Mouse (Mus musculus) adrenal gland, adult 18-20 months (tissue): ENCODE measurements at regions not wholly inside any gene's neighbourhood (a gene's known extent, or its start where the extent isn't known, plus 50 kb on each side); places are given as distances from the start of the nearest gene placed in this dataset.
A peak's percentile ranks its signal among the peaks of the same experiment; 100 is the strongest.

Experiments used
- DNase-seq, 2 experiments: peaks; one replicate each; pipeline ENCODE4 v3.0.0; 2021 to 2022; ENCODE audit warnings: low spot score in 2 of 2

- DNase-seq, result no peak
These were observed 105.4 kb upstream of the Mroh9 start for GRCm38 (mm10) chr1:163190841-163191240.

DNA sequence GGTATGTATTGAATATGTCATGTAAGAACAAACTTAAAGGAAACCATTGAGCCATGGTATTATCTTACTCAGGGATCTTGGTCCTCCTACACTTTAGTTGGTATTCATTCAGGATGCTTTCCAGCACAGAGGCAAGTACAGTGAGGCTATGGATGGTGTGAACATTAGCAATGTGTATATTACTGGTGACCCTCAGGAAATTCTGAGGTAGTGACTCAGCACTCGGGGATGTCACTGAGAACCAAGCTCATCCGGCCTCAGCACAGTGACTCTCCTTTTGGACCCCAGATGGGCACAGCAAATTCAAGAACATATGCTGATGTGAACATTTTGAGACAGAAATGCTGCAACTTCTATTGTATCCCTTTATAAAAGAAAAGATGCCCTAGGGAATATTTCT is 96.4 kb upstream of the Mroh9 start:
- no peak for DNase-seq

DNA sequence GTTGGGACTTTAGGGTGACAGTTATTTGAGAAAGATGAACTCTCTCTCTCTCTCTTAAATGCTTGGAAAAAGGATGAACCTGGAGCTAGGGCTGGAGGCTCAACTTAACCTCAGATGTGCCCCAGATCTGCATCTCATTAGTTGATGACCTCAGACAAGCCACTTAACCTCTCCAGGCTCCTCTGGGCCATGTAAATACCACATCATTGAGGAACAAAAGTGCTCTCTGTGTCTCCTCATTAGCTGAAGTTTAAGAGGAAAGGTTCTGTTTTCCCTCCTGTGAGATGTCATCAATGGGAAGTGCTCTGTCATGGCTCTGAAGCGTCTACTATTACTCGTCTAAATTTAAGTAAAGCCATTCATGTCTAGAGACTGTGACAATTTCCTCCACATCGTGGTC is 91.5 kb upstream of the Mroh9 start:
- DNase-seq, result no peak

- no peak for DNase-seq
These were observed 81.6 kb upstream of the Mroh9 start for GRCm38 (mm10) chr1:163167051-163167450.

DNA sequence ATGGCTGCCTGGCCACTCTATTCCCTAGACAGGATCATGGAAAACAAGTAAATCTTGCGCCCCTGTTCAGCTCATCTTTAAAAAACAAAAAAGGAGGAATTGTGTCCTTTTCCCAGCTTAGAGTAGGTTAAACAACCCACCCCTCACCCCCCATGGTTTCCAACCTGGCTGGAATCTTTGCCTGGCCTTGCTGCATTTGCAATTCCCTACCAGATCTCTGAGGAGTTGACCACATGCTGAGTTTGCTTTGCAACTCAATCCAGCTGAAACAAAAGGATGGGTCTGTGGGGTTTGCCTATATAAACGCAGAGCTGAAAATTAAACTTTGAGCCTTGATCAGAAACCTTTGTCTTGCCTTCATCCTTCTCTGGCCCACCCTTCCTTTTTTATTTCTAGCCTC is 78.2 kb upstream of the Mroh9 start:
- no peak for DNase-seq

- DNase-seq, result no peak
These were observed 74.4 kb upstream of the Mroh9 start for GRCm38 (mm10) chr1:163159911-163160310.

DNA sequence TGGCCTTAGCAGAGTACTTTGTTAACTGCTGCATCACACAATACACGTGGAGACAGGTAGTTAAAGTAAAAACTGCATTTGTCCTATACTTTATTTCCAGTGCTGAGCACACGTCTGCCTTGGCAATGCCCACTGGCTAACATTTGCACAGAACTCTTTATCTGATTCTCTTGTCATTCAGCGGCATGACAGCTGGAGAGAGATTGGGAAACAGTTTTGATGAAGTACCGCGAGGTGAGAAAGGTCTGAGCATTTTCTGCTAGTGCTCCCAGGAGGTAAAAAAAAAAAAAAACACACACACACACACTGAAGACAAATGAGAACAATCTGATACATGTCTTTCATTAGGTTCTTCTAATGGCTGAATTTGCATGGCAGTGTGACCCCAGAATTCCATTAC is 73.0 kb upstream of the Mroh9 start:
- no peak for DNase-seq

DNA sequence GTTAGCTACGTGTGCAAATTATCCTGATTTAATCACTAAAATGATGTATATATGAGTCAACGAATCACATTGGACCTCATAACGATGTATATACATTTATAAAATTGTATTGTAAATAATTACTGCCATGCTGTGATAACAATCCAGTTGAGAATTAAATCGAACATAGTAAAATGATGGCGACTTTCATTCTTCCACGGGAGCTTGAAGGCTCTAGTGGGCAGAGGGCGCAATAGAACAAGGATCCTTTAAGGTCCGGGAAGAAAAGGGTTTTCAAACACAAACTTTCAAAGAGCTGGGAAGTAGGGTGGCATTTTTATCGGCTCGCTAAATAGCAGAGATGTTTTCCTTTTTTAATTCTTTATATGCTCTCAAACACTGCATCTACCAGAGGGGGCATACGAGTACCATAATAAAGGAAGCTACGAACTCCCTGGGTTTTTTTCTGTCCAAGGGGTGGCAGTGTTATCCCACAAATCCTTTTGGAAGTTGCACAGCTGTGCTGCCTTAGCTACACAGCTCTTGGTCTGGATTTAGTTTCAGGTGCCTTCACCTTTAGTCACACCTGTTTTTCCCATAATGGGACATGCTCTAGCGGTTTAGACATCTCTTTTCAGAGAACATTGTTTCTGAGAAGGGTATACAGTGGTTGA is 64.9 kb upstream of the Mroh9 start:
- peak; percentile 53 to 55 for DNase-seq

DNA sequence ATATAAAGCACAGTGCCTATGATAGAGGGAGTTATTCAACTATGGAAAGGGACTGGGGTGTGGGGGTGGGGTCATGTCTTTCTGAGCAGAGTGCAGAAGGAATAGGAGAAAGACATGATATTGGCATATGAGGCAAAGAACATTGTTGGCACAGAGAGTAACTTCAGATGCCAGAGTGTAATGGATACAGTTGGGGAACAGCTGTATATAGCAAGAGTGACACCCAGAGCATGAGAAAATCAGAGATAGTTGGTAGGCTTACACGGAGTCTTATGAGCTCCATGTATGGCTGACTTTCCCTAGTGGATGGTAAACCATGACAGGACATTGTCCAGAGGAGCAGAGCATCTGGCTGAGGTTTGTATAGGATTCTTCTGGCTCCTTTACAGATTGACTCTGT is 61.2 kb upstream of the Mroh9 start:
- DNase-seq, result no peak

- DNase-seq, result no peak
These were observed 57.6 kb upstream of the Mroh9 start for GRCm38 (mm10) chr1:163143113-163143512.

DNA sequence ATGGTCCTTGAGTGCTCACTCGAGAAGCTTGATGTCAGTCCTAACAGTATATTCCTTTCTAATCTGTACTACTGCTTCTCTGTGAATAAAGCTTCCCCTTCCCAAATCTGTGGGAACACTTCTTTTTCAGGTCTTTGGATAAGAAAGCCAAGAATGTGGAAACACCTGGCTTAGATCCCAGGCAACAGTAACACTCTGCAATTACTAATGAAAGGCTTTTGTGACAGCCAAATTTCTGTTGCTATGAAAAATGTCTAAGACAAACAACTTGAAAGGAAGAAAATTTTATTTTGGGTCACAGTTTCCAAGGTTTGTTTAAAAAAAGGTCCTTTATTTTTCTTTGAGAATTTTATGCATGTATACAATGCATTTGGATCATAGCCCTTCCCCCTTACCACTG is 56.0 kb upstream of the Mroh9 start:
- DNase-seq, result no peak

- no peak for DNase-seq
These were observed 52.7 kb upstream of the Mroh9 start for GRCm38 (mm10) chr1:163138179-163138578.
